Mouse (Mus musculus): Measurements from ENCODE around the gene Gm10944. TPM values are rescaled to one million over a fixed set of nuclear protein-coding genes. Genes with fewer than 3 reads are reported as not detected.

Gm10944 gene
- polyA plus RNA-seq, 1 experiment from 2014 or later = not detected

DNA sequence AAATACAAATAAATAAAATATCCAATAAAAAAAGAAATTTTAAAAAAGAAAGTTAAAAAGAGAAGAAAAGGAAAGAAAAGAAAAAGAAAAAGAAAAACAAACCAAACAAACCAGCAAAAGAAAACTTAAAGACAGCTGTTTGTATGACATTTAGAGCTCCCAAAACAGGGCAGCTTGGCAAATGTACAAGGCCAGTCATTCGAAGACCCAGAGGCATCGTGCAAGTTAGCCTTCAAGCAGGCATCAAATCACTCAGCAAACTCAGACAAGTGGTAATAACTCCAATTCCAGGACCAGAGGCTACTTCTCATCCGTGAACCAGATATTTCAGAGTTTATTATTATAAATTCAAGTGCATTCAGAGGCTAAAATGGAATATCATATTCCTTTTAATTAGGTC is 45.4 kb downstream of the Gm10944 start:
- H3K36me3 ChIP-seq (ENCODE audit: insufficient read depth, low read length) = no peaks in the 10 kb centered on the region
- H3K4me3 ChIP-seq (ENCODE audit: low read depth, low read length) = no peak overlapping the region
- H3K9ac ChIP-seq (replicated peaks; ENCODE audit: low read depth) = no peak overlapping the region
- H3K27ac ChIP-seq (ENCODE audit: low read length) = no peak overlapping the region
- H3K4me1 ChIP-seq (ENCODE audit: insufficient read depth, low read depth, low read length) = no peaks in the 10 kb centered on the region
- 63% methylated on average over 3 of the region's 3 CpGs for WGBS
- H3K27me3 ChIP-seq (replicated peaks; ENCODE audit: insufficient read depth, low read length) = no peaks in the 10 kb centered on the region
- H3K9me3 ChIP-seq (ENCODE audit: low read length) = no peaks in the 10 kb centered on the region
- DNase-seq (ENCODE audit: low spot score) = no peak
- ATAC-seq = no peak
- no peak overlapping the region for H3K4me2 ChIP-seq (replicated peaks; ENCODE audit: low read depth, low read length)
- TF ChIP-seq CTCF (IDR thresholded peaks at IDR 0.05) (no peak), EP300 (IDR thresholded peaks at IDR 0.05) (no peak)

Other genes starting within 250 kb of the Gm10944 start
- 1.3 and 1.8 TPM in 2 replicates for gene Adgb, start 209.0 kb upstream of the Gm10944 start, polyA plus RNA-seq (2015; fragmentation: Nextera tagmentation; extraction: Ambion mirVana)
- gene Rab32, start 123.1 kb upstream of the Gm10944 start, polyA plus RNA-seq (2015; fragmentation: Nextera tagmentation; extraction: Ambion mirVana) = 18.8 and 20.3 TPM in 2 replicates